Mouse (Mus musculus) brain, embryonic 14.5 days (tissue): ENCODE data around the gene Akr1b3. TPM values are rescaled to one million over a fixed set of nuclear protein-coding genes. Genes with fewer than 3 reads are reported as not detected.
"Not testable (repeated sequence)": the region's sequence is repeated elsewhere in the genome, so short reads cannot be mapped to it uniquely, and the experiment has no call there.

Experiments used
- DNase-seq: peaks from one replicate; pipeline ENCODE4 v3.0.0-alpha.2; 2011; ENCODE audit warnings: low read depth
- CTCF ChIP-seq: fragments of 200-500 bp; IDR thresholded peaks from 2 replicates; pipeline ENCODE4 v1.5.1; 2012; ENCODE audit warnings: inconsistent platforms, mild to moderate bottlenecking, moderate library complexity, borderline replicate concordance; ENCODE audit not compliant: insufficient read depth, insufficient read length; ENCODE audit errors: extremely low read depth
- POLR2A ChIP-seq: fragments of 200-500 bp; IDR thresholded peaks from 2 replicates; pipeline ENCODE4 v1.6.1; 2012; ENCODE audit warnings: mild to moderate bottlenecking, inconsistent platforms, borderline replicate concordance; ENCODE audit not compliant: poor library complexity, insufficient read depth, insufficient read length, severe bottlenecking; ENCODE audit errors: extremely low read depth
- polyA plus RNA-seq: library from polyadenylated mRNA; depleted of rRNA; stranded (reverse); fragments of >200 nt; gene quantifications from 2 replicates; pipeline ENCODE4 v1.2.3, GENCODE M21; 2012; rRNA removed

Gene Akr1b3
- 88.4 and 99.9 TPM in 2 replicates for polyA plus RNA-seq

- TF ChIP-seq CTCF (peak; percentile 49; the same call in 1 of the 2 replicates), POLR2A (peak; percentile 32; the same call in 1 of the 2 replicates)
Measured at GRCm38 (mm10) chr6:34316854-34317771, at the start of gene Akr1b3. Akr1b3 (minus strand) TSS chr6:34317478.

GRCm38 (mm10) chr6:34364217-34365136 is 47.2 kb upstream of the Akr1b3 start:
- TF ChIP-seq POLR2A: no peak
- TF ChIP-seq CTCF: no peak

More at GRCm38 (mm10) chr6:34316854-34317771, at the start of gene Akr1b3:
- peak; percentile 98 for DNase-seq

GRCm38 (mm10) chr6:34355841-34356240 is 38.6 kb upstream of the Akr1b3 start:
- DNase-seq: no peak
- no peak for TF ChIP-seq CTCF
- no peak for TF ChIP-seq POLR2A

More at GRCm38 (mm10) chr6:34364217-34365136, 47.2 kb upstream of the Akr1b3 start:
- no peak for DNase-seq

- no peak for TF ChIP-seq CTCF
- TF ChIP-seq POLR2A: no peak
Measured at GRCm38 (mm10) chr6:34355349-34355747, 38.1 kb upstream of the Akr1b3 start.

GRCm38 (mm10) chr6:34354354-34355348 is 37.4 kb upstream of the Akr1b3 start:
- DNase-seq: no peak
- no peak for TF ChIP-seq POLR2A
- TF ChIP-seq CTCF: no peak

More at GRCm38 (mm10) chr6:34355349-34355747, 38.1 kb upstream of the Akr1b3 start:
- DNase-seq: no peak

GRCm38 (mm10) chr6:34353658-34354353 is 36.5 kb upstream of the Akr1b3 start, which contains the start of gene Akr1b8:
Akr1b8 (plus strand) TSS chr6:34354119.
- TF ChIP-seq CTCF (no peak), POLR2A (no peak)
- DNase-seq: peak; percentile 77

DNA sequence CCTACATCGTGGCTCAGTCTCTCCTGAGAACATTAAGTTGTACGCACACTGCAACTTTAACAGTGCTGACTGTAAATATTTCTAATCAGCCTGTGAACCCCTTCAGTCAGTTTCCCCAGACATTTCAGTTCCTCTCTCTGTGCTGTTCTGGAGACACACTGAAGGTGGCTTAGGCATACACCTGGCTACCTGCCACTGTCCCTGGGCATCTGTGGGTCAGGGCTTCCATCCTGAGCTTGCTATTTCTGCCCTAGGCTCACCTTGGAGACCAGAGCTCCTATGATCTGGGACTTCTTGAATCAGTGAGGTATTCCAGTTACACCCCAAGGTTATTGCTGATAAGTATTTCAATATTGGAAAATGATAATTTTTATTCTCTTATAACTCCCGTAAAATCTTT is 35.1 kb upstream of the Akr1b3 start:
- no peak for DNase-seq
- TF ChIP-seq POLR2A: no peak
- no peak for TF ChIP-seq CTCF

DNA sequence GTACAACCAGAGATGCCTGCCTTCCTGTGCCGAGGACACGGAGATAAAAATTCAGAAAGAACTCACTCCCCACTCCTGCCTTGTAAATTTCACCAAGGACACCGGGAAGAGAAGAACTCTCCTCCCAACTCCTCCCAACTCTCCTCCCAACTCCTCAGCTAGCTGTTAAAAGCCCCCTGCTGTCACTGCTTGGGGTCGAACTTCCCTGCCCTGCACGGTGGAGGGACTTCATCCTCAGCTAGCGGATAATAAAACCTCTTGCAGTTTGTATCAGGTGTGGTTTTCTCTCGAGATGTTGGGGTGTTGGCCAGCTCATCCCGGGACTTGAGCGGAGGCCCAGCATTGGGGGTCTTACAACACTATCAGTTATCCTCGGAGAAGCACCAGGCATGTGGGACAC is 34.2 kb upstream of the Akr1b3 start:
- DNase-seq: not testable (repeated sequence)

- no peak for TF ChIP-seq CTCF
- no peak for TF ChIP-seq POLR2A
- DNase-seq: no peak
Measured at GRCm38 (mm10) chr6:34350037-34350699, 32.9 kb upstream of the Akr1b3 start.

GRCm38 (mm10) chr6:34346096-34346898 is 29.0 kb upstream of the Akr1b3 start:
- DNase-seq: peak; percentile 90
- TF ChIP-seq CTCF (peak; percentile 90), POLR2A (no peak)
